Mouse (Mus musculus) T-helper 1 cell (primary cell): Measurements from ENCODE around the gene Phactr3.

Experiments
- in situ Hi-C: fragments of 300-600 bp; cut with MboI, MseI; formaldehyde crosslinking; loops from one replicate; pipeline ENCODE4 v1.15.1; 2025; ENCODE audit warnings: high pct_unique_total_duplicates

The Phactr3 gene

GRCm38 (mm10) chr2:178193445-178193844 lies 74.7 kb downstream of the Phactr3 start:
- in situ Hi-C loops = no loop called here

DNA sequence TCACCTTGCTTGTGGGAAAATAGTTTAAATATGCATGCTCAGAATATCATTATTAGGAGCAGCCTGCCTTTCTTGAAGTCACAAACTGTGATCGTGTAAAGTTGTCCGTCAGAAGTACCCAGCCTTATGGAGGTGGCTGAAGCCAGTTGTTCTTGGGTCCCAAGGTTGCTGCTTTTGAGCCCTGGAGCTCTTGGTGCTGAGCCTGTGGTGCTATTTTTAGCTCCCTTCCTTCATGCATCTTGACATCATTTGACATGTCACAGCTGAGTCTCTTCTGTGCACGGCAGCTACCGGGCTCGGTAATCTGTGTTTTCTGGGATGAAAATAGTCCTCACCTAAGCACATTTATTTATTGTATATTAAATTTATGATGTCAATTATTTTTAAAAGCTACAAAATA lies 76.1 kb downstream of the Phactr3 start:
- in situ Hi-C loops = no loop called here

- in situ Hi-C loops = no loop called here
Observed at GRCm38 (mm10) chr2:178196038-178196437, 77.3 kb downstream of the Phactr3 start.

DNA sequence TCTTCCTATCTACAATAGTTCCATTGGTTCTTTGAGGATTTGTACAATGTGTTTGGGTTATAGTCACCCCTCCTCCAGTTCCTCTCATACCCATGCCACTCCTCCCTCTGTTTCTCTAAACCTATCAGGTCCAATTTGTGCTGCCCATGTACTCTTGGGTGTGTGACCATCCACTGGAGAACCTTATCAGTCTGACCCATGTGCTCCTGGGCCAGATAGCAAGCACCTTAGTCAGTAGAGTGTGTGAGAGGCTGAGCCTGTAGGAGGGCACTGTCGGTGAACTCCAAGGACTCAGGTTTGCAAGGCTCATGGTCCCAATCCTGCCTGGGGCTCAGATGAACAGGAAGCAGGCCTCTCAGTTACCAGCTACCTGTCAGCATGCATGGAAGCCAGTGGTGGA lies 78.8 kb downstream of the Phactr3 start:
- in situ Hi-C loops = no loop called here

DNA sequence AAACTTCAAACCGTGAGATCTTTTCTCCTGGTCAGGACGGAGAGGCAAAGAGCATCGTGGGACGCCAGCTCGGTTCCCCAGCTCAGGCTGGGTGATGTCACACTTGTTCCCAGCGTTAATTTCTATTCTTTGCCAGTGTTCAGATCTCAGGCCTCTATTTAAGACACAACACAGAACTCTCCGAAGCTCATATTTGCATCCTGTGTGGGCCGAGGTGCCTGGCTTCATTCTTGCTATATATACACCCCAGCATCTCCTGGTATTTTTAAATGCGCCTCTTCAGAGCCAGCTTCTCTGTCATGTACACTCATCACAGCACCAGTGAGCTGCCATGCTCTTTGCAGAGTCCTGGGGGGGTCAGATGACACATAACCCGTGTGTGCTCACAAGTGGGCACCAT lies 85.7 kb downstream of the Phactr3 start:
- in situ Hi-C loops = no loop called here

GRCm38 (mm10) chr2:178208186-178208600 lies 89.4 kb downstream of the Phactr3 start:
- in situ Hi-C loops = no loop called here

- in situ Hi-C loops = no loop called here
Observed at GRCm38 (mm10) chr2:178213826-178214225, 95.1 kb downstream of the Phactr3 start.

DNA sequence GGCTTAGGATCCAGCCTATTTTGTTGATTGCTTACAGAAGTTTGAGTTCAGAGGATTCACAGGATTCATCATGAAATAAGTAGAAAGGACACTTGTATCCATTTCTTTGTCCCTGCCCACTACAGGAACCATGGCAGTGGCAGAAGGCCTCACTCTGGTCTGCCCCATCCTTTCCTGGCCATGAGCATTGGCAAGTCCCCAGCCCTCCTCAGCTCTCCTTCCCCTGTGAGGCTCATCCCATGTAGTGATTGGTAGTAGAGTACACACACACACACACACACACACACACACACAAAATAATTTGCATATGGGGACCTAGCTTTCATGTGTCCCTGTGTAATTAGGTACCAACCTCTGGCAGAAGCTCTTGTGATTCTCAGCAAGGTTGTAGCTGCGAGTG lies 95.8 kb downstream of the Phactr3 start:
- in situ Hi-C loops = no loop called here

DNA sequence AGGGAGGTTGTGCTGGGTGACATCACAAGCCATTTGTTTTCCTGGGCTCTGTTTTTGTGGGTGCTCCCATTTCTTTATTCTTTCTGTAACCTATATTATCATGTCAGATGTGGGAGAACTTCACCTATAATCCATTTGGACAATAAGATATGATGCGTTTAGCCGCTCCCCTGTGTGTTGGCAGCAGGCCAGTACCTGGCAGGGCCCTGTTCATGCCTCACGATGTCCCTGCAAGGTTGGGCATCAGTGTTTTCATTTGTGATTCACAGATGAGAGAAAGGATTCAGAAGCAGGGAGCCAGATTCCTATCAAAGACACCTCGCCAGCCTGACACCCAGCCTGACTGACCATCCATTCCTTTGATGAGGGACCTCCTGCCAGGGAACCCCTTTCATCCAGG lies 99.7 kb downstream of the Phactr3 start:
- in situ Hi-C loops = no loop called here

DNA sequence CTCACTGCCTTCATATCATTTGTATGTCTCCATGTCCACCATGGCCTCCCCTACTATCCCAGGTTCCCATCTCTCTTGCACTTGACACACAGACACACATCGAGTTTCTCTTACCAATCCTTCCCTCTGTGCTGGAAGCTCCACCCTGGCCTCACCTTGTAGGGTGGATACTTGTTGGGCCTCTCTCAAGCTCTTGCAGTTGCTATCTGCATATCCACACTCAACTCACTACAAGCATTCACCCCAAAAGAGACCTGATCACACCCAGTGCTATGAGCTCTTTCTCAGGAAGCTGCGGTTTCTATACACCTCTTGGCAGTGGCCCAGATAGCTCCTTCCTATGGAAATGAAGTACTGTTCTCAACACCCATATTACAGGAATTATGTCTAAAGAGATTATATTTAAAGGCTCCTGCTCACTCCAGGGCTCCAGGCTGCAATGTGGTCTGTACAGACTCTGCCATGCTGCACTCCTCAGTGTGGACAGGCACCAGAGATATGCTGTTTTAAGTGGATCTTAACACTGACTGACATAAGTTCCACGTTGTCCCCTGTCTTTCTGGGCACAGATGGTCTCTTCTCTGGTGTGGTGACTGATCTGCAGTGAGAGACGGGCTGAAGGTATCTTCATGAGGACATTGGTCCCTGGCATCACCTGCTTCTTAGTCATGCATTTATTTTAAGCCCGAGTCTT lies 100.8 kb downstream of the Phactr3 start:
- in situ Hi-C loops = no loop called here

DNA sequence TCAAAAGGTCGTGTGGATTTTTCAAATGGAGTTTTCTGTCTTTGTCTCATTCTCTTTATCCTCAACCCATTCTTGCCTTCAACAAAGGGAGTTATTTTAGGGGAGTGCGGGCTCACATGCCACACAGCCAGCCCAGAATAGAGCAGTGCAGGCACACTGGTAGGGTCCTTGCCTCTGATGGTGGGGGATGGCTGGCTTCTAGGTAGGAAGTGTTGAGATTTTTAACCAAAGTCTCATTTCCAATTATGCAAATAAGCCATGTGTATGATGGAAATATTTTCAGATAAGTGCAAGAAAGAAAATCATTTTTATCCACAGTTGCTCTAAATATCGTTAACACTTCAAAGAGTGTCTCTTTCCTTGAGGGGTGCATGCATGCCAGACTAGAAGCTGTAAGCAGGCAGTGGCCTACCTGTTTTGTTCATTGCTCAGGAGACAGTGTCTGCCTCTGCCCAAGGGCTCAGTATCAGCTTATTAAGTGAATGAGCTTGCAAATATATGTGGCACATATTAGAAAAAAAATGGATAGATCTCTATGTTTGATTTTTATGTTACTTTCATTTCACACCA lies 101.5 kb downstream of the Phactr3 start:
- in situ Hi-C loops = no loop called here

GRCm38 (mm10) chr2:178221003-178221402 lies 102.2 kb downstream of the Phactr3 start:
- in situ Hi-C loops = no loop called here

GRCm38 (mm10) chr2:178229231-178229630 lies 110.5 kb downstream of the Phactr3 start:
- in situ Hi-C loops = no loop called here

- in situ Hi-C loops = no loop called here
Observed at GRCm38 (mm10) chr2:178233487-178233886, 114.7 kb downstream of the Phactr3 start.

DNA sequence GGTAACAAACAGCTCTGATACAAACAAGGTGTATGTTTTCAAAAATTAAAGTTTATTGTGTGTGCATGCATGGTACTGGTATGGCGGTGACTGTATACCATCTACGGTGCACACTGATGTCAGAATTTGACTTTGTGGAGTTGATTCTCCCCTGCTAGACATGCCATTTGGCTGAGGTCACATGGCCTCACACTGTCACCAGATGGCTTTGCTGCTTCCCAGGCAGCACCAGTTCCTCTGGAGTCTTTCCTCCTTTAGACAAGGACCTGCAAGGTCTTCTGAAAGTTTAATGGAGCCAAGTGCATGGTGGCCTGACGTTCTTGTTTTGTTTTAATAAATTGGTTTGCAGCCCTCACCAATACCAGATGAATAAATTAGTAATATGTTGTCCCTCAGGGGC lies 118.3 kb downstream of the Phactr3 start:
- in situ Hi-C loops = no loop called here

- in situ Hi-C loops = no loop called here
Observed at GRCm38 (mm10) chr2:178238503-178238902, 119.7 kb downstream of the Phactr3 start.

DNA sequence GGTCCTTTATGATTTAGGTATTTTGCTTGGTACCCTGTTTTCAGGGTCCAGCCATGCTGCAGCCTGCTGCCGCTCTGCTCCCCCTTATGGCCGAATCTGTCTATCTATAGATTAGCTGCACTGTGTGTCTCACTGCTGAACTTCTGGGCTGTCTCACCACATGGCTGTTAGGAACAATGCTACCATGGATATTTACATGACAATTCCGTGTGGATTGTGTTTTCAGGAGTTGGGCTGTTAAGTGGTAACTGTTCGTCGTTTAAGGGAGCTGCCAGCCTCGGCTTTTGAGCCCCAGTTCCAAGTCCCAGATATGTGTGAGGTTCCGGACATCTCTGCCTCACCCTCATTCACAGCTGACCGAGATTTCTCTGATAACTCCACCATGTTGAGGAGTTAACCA lies 122.1 kb downstream of the Phactr3 start:
- in situ Hi-C loops = no loop called here

DNA sequence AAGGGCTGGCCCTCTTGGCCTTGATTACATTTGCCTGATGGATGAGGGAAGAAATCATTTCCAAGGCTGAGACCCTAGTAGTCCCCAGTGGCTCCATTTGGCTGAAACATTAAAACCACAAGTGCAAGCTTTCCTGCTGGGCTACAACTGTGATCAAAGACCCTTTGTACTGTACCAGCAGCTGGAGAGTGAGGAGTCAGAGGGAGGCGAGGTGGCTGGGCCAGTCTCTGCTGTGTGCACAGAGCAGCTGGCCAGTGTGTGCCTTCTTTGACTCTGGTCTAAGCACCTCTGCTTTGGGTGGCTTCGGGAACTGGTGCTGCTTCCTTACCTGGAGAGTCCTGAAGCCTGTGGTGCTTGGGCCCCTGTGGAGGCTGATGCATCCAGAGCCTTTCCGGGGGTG lies 122.6 kb downstream of the Phactr3 start:
- in situ Hi-C loops = no loop called here

GRCm38 (mm10) chr2:178242996-178243395 lies 124.2 kb downstream of the Phactr3 start:
- in situ Hi-C loops = no loop called here

DNA sequence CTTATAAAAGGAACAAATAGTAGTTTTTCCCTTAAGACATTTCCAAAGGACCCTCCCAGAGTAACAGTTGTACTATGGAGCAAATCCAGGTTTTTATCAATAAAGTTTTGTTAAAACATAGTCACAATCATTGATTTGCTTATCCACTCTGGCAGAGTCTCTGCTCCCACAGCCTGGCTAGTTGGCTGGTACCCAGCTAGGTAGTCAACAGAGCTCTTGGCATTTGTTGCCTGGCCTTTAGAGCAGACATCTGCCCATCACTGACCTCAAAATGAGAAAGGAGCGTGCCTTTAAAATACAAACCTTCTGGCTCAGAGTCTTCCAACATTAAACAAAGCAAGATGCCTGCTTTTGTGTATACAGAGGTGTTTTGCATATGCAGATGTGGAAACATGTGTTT lies 126.1 kb downstream of the Phactr3 start:
- in situ Hi-C loops = no loop called here

DNA sequence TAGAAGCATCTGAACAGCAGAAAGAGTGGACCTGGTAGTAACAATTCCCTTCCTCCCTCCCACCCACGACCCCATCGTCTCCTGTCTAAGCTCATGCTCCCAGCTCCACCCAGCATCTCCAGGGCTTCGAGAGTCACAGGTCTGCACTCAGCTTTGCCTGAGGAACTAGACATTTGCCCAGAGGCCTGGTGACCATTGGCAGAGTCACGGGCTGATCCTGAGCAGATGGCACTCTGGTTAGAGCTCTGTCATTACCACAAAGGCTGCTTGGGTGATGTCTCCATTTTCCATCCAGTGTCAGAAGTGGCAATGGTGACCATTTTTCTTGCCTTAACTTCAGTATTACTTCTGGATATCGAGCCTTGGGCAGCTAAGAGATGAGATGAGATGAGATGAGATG lies 127.1 kb downstream of the Phactr3 start:
- in situ Hi-C loops = no loop called here

DNA sequence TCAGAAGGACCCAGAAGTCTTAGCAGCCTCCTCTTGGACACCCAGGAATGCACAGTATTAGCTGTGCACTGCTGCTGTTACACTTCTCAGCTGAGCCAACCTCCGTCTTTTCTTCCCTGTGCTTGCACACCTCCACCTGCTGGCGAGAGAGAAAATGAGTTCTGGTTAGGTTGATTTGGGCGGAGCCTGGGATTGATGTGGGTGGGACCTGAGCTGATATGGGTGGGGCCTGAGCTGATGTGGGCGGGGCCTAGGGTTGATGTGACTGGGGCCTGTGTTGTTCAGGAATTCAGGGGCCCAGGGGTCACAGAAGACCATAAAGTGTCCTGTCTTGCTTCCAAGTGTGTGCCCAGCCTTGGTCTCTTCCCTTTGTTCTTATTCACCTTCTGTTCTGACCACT lies 128.0 kb downstream of the Phactr3 start:
- in situ Hi-C loops = no loop called here

- in situ Hi-C loops = no loop called here
Observed at GRCm38 (mm10) chr2:178247274-178247673, 128.5 kb downstream of the Phactr3 start.
